Mouse (Mus musculus) T-helper 1 cell (primary cell): ENCODE measurements at regions not wholly inside any gene's neighbourhood (a gene's known extent, or its start where the extent isn't known, plus 50 kb on each side); places are given as distances from the start of the nearest gene placed in this dataset.

Source experiments
- in situ Hi-C: fragments of 300-600 bp; cut with MboI, MseI; formaldehyde crosslinking; loops from one replicate; pipeline ENCODE4 v1.15.1; 2025; ENCODE audit warnings: high pct_unique_total_duplicates

DNA sequence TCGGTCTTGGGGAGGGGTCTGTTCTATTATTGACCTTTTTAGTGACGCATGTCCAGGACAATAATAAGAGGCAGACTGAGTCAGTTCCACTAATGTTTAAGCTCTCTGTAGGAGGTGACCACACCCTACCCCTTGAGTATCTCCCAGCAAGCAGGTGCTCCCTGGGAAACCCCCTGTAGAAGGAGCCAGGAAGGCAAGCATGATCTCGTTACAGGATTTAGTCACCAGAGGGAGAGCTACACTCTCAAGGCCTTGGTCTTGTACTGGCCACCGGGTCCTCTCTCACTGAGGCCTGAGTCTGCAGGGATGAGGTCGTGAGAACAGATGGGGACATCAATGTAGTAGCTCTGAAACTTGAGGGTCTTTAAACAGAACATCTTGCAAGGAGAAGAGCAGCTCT lies 55.3 kb upstream of the Ccnd2 start:
- in situ Hi-C loops, result no loop called here

DNA sequence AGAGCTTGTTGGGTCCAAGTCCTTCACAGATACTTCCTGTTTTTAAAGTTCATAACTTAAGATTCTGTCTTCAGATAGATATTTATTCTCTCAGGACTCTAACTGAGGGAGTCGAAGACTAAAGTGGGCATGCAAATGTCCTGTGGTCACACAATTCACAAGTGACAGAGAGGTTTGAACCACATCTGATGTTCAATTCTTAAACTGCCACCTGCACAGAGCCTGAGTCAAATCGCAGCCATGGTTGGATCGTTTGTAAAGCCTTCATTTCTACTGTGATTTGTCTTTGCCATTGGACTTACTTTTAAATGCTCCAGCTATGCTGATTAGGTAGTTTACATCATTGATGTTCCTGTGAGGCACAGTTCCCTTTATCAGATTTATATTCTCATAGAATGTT lies 61.4 kb upstream of the Ccnd2 start:
- in situ Hi-C loops, result no loop called here

DNA sequence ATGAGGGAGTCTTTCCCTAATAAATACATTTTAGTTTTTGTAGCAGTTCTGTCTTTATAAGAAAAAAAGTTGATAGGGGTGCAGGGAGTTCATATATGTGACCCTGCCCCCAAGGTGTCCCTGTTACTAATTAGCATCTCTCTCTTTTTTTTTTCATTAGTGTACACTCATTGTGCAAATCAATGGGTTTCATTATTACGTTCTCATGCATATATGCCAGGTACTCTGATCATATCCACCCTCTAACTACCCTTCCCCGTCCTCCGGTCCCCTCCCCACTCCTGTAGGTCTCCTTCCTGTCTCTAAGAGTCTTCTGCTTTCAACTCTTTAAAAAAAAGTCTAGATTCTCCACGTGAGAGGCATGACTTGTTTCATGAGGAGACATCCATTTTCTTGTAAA lies 63.9 kb upstream of the Ccnd2 start:
- in situ Hi-C loops, result no loop called here

DNA sequence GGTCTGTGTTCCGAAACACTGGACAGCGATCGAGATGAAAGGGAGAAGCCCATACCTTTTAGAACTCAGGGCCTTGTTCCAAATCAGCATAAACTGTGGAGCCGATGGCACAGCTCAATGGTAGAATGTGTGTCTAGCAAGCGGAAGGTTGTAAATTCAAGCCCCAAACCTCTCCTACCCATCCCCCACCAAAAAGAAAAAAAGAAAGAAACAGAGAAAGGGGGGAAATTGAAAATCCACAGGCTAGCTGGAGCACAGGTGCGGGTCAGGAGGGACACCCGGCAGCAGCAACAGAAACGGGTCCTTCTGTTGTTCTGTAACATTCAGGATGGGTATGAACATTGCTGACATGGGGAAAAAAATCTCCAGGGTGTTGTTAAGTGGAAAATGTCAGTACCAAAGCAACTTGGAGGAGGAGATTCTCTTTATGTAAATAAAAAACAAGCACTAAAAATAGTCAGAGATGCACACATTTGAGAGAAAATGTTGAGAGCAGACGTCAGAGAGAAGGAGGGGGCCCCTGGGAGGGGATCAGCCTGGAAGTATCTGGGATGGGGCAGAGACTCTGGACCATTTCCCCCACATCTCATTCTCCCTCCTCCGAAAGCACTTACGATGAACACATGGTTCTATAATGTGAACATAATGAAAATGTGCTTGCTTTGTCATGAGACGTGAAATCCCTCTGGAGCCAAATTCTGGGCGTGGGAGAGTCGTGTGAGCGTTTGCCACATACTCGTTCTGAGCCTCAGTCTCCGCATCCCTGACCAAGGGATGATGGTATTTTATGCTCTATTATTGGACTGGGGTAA lies 66.8 kb upstream of the Ccnd2 start:
- in situ Hi-C loops, result no loop called here

DNA sequence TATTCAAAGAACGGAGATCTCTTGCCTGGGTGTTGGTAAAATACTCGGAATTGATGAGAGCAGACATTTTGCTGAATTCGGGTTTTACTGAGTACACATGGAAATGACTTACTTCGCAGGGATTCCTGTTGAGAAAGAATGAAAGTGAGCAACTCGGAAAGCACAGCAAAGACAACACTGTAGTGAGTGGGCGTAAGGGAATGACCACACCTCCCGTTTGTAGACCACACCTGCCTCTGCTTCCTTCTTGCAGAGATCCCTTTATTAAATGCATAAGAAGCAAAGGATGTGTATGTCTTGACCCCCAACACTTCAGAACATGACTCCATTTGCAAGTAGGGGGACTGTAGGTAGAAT lies 67.4 kb upstream of the Ccnd2 start:
- in situ Hi-C loops, result no loop called here

DNA sequence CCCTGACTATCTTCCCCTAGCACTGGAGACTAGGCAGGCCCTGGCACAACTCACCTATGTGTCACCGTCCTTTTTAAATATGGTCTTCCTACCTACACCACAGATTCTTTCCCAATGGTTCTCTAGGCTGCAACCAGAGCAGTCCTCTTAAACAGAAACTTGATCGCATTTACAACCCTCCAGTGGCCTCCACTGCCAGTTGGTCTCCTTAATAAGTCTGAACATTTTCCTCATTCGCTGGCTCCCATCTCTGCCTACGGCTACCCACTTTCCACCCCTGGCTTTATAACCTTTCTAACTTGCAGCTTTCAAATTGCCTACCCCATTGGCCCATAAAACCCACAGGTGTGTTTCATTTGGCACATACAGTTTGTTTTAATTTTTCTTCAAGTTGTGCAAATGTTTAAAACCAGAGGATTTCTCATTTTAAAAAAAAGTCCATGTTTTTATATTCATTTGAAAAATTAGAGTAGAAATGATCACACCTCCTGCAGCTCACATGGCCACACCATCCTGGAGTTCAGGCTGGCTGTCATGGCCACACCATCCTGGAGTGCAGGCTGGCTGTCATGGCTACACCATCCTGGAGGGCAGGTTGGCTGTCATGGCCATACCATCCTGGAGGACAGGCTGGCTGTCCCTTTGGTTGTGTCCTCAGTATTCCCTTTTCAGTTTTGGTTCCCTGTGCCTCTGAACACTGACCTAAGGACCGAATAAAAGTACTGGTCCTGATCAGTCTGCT lies 74.4 kb upstream of the Ccnd2 start:
- in situ Hi-C loops, result no loop called here

DNA sequence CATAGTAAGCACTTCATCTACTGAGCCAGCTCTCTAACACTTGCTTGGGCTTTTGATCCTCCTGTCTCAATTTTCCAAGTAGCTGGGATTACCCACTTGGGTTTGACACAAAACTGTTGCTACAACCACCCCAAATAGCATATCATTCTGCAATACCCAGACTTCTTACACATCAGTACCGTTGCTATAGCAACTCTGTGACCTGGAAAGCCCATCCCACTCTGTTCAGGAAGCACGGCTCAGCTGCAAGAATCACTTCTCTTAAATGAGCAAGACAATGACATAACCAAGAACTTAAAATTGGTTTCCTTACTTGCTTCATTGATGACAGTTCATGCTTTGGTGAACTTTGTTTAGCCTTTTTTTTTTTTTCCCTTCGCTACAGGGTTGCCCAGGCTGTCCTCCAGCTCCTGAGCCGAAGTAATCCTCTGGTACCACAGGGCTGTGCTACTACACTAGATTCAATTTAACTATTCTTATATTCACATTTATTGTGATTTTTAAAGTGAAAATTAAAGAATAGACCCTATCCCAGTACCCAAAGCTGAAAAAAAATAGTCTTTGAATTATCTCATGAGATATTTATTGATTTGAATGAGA lies 84.6 kb upstream of the Ccnd2 start:
- in situ Hi-C loops, result loop anchor here (10.0 kb wide), 1 partner anchor 1762 kb away; no protein-coding TSS in a partner anchor

DNA sequence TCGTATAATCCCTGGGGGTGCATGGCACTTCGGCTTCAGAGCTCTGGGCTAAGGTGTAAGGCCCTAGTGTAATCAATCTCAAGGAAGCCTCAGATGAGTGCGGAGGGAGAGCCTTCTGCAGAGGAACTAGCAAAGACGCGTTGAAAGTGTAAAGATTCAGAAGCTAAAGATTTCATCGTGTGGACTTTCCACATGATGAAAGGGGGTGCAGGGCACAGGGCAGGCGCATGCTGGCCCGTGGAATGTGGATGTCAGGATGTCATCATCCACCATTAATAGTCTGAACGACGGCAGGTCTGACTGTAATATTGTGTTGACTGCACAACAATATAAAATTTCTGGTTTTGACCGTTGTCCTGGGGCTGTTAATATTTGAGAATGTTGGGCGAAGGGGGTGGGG lies 85.2 kb upstream of the Ccnd2 start:
- in situ Hi-C loops, result loop anchor here (10.0 kb wide), 1 partner anchor 1762 kb away; no protein-coding TSS in a partner anchor

DNA sequence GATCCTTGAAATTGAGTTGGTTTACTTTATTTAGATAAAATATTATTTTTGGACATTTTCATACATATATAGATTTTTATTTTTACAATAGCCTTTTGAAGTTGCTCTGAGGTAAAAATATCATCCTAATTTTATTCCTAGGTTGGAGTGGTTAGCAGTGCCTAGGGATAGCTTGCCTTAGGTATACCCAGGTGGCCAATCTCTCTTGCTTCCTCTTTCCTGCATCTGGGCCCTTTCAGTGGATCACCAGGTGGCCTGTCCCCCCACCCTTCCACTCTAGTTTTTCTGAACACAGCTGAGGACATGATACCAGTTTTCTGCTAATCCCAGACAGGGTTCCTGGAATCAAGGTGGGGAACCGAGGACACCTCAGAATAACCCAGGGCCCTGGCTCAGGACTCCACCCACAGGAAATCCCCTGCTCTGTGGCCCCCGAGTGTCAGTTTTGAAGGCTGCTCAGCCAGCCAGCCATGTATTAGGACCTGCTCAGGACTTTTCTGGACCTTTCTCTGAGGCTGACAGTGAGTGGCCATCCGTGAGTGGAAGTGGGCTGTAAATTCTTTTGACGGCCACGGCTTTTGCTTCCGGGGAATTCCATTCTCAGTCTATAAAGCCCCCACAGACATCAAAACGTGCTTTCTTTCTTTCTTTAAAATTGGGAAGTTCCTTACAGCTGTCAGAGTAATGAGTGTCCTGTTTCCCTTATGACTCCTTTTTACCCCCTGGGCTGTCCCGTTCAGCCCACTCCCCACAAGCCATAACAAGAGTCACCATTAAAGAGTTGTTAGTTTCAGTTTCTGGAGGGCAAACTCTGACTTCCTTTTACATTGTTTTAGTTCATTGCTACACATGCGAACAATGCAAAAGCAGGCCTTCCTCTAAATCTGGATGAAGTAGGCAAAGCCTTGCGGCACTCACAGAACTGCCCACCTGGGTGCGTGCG lies 87.8 kb upstream of the Ccnd2 start:
- in situ Hi-C loops, result loop anchor here (5.0 to 10.0 kb wide), 3 partner anchors 92 to 1985 kb away; no protein-coding TSS in a partner anchor

DNA sequence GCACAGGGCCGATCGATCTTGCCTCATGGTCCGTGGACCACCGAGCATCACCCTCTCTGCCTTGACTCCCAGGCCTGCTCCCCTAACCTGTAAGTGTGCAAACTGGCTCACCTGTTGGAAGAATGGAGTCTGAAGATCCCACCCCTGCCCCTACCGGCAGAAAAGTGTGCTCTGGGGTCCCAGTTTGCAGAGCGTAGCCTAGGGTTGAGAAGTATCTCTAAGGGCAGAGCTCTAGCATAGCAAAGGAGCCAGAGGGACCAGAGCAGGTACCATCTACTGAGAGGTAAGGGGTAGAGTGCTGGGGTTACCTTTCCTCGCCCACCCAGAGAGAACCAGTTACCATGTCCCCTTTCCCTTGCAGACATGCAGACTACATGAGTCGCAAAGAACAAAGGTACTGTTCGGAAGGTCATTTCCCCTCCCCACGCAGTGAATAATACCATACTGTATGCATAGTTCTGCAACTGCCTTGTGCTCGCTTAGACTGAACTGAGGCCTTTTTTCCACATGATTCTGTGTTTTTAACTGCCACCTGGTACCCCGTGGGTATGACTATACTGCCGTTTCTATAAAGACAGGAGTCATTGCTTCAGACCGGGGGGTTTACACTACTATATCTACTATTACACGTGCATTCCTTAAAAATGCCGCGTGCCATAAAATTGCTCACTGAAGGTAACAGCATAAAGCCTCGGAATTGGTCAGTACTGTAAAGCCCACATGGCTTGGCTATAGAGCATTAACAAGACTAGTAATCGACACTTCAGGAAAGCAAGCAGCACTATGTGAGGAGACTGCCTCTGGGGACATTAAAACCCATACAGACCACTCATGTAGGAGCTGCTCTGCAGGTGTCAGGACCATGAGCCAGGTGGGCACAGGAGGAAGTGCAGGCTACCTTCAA lies 88.7 kb upstream of the Ccnd2 start:
- in situ Hi-C loops, result loop anchor here (5.0 to 10.0 kb wide), 2 partner anchors 93 to 1984 kb away; no protein-coding TSS in a partner anchor

DNA sequence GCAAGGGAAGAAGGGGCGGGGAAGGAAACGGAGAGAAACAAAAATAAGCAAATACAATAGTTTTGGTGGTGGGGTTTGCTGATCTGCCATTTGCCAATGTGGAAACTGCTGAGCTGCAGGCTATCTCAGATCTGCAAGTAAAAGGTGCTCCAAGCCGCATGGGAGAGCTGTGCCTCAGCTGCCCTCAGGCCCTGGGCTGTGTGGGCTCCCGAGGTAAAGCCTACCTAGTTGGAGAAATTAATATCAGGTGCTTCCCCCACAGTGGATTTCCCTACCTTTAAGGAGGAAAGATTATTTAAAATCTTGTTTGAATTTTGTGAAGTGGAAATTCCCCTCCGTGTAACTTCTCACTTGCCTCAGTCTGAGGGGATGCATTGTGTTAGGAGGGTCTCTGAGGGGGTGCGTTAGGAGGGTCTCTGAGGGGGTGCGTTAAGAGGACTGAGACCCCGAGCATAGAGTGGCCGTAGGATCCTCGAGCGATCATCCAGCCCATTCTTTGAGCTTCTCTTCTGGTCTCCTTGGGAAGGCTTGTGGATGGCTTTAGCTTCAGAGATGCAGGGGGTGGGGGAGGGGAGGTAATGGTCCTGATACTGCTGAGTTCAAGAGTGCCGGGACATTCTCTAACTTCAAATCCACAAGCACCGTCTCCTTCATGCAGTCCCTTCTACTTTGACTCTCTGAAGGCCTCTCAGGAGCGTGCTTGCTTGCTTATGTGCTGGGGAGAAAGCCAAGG lies 89.9 kb upstream of the Ccnd2 start:
- in situ Hi-C loops, result loop anchor here (5.0 to 10.0 kb wide), 2 partner anchors 95 to 1983 kb away; no protein-coding TSS in a partner anchor

DNA sequence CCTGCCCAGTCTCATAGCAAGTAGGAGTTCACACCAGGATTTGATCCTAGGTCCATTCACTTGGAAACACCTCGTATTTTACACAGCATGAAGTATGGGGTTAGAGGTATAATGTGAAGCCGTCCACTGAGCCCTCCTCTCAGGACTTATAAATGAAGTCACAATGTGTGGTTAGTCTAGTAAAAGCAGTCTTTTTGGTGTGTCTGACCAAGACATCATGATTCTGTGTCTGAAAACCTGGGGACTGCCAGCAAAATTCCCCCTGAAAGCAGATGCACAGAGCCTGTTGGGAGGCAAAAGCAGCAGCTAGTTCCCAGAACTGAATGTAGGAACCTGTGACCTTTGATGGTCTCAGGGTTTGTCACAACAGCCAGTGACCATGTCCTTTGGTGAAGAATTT lies 91.0 kb upstream of the Ccnd2 start:
- in situ Hi-C loops, result loop anchor here (5.0 to 10.0 kb wide), 2 partner anchors 96 to 1982 kb away; no protein-coding TSS in a partner anchor

DNA sequence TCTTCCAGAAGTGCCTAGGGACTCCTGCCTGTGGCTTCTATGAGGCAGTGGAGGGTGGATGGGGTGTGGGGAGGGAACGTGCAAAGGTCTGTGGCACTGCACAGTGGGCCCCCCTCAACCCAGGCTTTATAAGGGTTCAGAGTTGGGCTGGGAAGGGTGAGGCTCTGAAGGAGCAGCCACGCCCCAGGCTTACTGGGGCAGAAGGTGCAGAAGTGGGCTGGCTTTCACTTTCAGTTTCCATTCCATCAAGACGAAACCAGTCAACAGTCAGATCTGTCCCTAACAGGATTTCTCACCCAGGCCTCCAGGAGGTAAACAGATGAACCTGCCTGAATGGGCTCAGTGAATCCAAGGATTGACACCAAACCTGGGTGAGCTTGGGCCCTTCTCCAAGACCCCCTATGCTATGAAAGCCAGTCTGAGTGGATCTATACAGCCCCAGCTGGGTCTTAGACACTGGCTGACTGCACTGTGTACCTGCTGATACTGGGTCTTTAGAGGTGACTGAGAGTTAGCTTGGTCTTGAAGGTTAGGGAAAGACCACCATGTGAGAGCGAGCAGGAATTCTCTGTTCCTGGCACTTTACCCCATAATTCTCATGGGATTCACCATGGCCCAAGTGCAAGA lies 93.9 kb upstream of the Ccnd2 start:
- in situ Hi-C loops, result loop anchor here (10.0 kb wide), 1 partner anchor 1979 kb away; no protein-coding TSS in a partner anchor

DNA sequence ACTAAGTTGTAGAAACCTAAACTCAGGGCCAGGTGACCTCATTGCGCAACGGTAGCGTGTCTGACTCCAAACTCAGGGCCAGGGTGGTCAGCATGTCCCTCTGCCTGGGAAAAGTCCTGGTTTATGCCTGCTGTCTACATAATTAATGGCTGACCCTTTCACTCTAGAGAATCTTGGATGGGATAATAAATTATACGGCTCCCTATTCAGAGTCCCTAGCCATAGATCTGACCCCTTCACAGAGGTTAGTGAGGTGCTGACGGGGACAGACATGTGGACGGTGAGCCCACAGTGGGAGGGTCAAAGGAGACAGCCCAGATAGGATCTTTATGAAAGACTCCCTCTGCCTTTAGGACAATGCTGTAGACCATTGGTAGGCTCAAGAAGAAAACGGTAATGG lies 94.7 kb upstream of the Ccnd2 start:
- in situ Hi-C loops, result loop anchor here (10.0 kb wide), 1 partner anchor 1978 kb away; no protein-coding TSS in a partner anchor

DNA sequence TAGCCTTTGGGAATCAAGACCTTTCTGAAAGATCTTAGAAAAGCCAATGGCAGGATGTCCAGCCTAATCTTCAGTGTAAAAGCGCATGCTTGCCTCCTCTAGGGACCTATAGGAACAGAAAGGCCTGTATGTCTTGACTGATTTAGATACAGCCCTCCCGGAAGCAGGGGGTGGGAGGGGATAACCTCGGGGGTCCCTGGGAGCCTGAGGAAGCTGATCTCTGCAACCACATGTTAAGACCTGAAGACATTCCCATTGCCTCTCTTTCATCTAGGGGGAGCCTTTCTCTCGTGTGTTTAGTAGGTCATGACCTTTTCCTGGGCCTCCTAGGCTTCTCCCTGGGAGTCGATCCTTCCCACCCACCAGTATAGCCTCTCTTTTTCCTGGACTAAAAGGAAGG lies 95.3 kb upstream of the Ccnd2 start:
- in situ Hi-C loops, result loop anchor here (10.0 kb wide), 1 partner anchor 1977 kb away; no protein-coding TSS in a partner anchor

DNA sequence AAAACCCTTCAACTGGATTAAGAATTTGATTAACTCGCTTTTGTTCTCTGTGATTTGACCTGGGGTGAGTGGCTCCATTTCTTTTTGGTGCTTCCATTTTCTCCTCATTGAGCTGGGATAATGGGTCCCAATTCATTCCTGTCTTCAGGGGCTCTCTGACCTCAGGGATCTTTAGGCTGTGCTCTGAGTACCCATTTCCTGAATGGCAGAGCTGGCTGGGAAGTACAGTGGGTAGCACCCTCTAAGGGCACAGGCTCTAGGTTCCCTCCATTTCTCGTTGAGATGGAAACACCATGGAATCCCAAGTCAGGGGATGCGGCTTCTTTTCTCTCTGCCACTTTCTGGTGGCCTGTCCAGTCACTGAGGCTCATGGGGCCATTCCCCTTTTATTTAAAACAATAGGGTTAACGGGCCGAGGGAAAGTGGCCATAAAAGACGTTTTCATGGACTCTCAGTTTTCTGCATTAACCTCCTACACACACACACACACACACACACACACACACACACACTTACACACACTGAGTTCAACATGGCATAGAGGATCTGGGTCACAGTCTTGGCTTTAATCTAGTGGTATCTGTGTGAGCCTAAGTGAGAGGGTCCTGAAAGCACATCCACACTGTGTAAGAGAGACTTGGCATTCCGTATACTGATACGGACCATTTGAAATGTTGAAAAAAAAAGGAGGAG lies 98.3 kb upstream of the Ccnd2 start:
- in situ Hi-C loops, result no loop called here

DNA sequence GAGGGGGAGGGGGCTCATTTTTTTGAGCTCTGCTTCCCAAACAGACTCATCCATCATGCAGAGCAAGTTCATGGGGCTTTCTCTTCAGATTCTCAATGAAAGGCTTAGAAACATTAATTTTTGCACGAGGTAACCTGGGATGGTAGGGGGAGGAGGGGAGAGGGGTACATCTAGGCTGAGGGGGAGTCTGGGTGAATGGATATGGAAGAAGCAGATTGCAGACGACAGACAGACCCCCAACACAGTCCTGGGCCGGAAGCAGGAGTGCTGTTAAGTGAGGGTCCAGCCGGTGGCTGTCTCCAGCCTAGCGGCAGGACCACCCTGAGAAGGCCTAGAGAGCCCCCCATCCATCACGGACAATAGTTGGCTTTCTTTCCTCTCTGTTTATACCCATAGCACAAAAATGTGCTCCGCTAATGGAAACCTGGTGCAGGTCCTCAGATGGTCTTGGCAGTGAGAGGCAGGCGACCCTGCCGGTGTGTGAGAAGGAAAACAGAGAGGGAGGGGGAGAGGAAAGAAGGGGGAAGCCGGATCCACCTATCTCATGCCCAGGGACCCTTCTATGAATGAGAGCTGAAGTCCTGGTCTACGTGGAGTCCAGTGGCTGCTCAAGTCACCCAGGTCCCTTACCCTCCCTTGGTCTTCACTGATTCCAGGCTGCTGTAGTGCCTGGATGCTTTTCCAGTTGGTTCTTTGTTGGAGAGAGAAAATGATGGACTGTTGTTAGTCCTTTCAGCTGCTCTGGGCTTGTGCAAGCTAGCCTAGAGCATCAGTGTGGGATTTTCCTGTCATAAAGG lies 99.1 kb upstream of the Ccnd2 start:
- in situ Hi-C loops, result no loop called here

DNA sequence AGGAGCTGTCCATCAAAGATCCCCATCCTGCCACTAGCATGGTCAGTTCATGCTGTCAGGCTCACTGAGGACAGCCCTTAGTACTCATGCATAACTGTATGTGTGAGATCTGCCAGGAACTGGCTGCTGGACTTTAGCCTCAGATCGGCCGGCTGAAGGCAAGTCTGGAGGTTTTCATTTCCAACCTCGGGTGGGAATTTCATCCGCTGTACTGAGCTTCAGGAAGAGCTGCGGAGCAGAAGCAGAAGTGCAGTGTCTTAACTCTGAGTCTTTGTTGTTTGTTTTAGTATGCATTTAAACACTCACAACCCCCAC lies 99.6 kb upstream of the Ccnd2 start:
- in situ Hi-C loops, result no loop called here
